Mouse (Mus musculus) CD4-positive, CD25-positive, alpha-beta regulatory T cell, adult 4 months (primary cell): ENCODE results near the gene Sat1. TPM values are rescaled to one million over a fixed set of nuclear protein-coding genes. Genes with fewer than 3 reads are reported as not detected.
A peak's percentile ranks its signal among the peaks of the same experiment; 100 is the strongest.
"Not testable (repeated sequence)": the region's sequence is repeated elsewhere in the genome, so short reads cannot be mapped to it uniquely, and the experiment has no call there.

Source experiments
- ATAC-seq: one replicate; pipeline ENCODE4 v1.8.0; 2017
- polyA plus RNA-seq, 2 experiments: library from polyadenylated mRNA; unstranded; fragments of 100-300 nt; shearing (Covaris generic); gene quantifications; one replicate each; pipeline ENCODE4 v1.2.1; 2017

Gene Sat1
- 100 to 1,000 TPM; 653 to 698 TPM for polyA plus RNA-seq

- ATAC-seq, result peak; percentile 91
Observed at GRCm38 (mm10) chrX:155216271-155216670, at the start of gene Sat1. TSS of gene Sat1 (minus strand) at chrX:155216449.

- ATAC-seq, result peak; percentile 2
Observed at GRCm38 (mm10) chrX:155262915-155263252, 46.6 kb upstream of the Sat1 start.

GRCm38 (mm10) chrX:155262235-155262914 lies 46.1 kb upstream of the Sat1 start, which contains the start of gene Acot9:
TSS of gene Acot9 (plus strand) at chrX:155262443.
- ATAC-seq, result peak; percentile 90

GRCm38 (mm10) chrX:155256856-155257255 lies 40.6 kb upstream of the Sat1 start:
- ATAC-seq, result no peak

- ATAC-seq, result no peak
Observed at GRCm38 (mm10) chrX:155218277-155218676, 2.0 kb upstream of the Sat1 start.

GRCm38 (mm10) chrX:155215501-155216248 lies 574 bp downstream of the Sat1 start:
- ATAC-seq, result peak; percentile 13

GRCm38 (mm10) chrX:155214291-155215136 lies 1.7 kb downstream of the Sat1 start:
- no peak for ATAC-seq

GRCm38 (mm10) chrX:155208671-155209070 lies 7.6 kb downstream of the Sat1 start:
- no peak for ATAC-seq

GRCm38 (mm10) chrX:155205436-155205835 lies 10.8 kb downstream of the Sat1 start:
- ATAC-seq, result not testable (repeated sequence)

- no peak for ATAC-seq
Observed at GRCm38 (mm10) chrX:155202406-155203305, 13.6 kb downstream of the Sat1 start.

- no peak for ATAC-seq
Observed at GRCm38 (mm10) chrX:155201799-155202198, 14.4 kb downstream of the Sat1 start.

- no peak for ATAC-seq
Observed at GRCm38 (mm10) chrX:155194979-155195378, 21.3 kb downstream of the Sat1 start.

- ATAC-seq, result no peak
Observed at GRCm38 (mm10) chrX:155193732-155194443, 22.4 kb downstream of the Sat1 start.

- no peak for ATAC-seq
Observed at GRCm38 (mm10) chrX:155191941-155192340, 24.3 kb downstream of the Sat1 start.

GRCm38 (mm10) chrX:155177640-155178039 lies 38.6 kb downstream of the Sat1 start:
- no peak for ATAC-seq

- ATAC-seq, result no peak
Observed at GRCm38 (mm10) chrX:155177230-155177629, 39.0 kb downstream of the Sat1 start.

GRCm38 (mm10) chrX:155175568-155175967 lies 40.7 kb downstream of the Sat1 start:
- no peak for ATAC-seq

GRCm38 (mm10) chrX:155172310-155172709 lies 43.9 kb downstream of the Sat1 start:
- ATAC-seq, result no peak

- ATAC-seq, result no peak
Observed at GRCm38 (mm10) chrX:155171754-155172153, 44.5 kb downstream of the Sat1 start.

- ATAC-seq, result no peak
Observed at GRCm38 (mm10) chrX:155169886-155170285, 46.4 kb downstream of the Sat1 start.

GRCm38 (mm10) chrX:155167667-155168066 lies 48.6 kb downstream of the Sat1 start:
- no peak for ATAC-seq
